Mouse (Mus musculus) cerebellum, adult (tissue): ENCODE results near the gene Arid3b.

ENCODE experiments used
- ATAC-seq: cut with Nextera tagmentation; 2 replicates; pipeline ENCODE4 v1.9.2; 2017; ENCODE audit warnings: mild to moderate bottlenecking, moderate library complexity, mixed read lengths; ENCODE audit not compliant: insufficient number of reproducible peaks, low FRiP score, low TSS enrichment

Gene Arid3b

DNA sequence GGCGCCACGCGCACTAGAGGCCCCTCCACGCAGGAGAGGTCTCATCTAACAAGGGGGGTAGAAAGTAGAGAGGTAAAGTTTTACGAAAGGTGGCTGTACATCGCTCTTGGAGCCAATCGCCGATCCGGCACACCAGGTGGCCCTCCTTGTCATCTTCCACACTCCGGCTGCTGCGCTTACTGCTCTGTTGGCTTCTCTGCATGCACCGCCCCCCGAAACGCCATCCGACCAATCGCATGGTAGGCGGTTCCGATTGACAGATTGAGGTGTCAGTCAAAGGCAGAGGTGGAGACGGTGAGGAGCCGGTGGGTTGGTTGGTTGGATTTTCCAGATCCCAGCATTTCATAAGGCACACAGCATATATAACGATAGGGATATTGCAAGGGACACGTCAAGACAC lies 78.1 kb downstream of the Arid3b start:
- ATAC-seq = no peak

DNA sequence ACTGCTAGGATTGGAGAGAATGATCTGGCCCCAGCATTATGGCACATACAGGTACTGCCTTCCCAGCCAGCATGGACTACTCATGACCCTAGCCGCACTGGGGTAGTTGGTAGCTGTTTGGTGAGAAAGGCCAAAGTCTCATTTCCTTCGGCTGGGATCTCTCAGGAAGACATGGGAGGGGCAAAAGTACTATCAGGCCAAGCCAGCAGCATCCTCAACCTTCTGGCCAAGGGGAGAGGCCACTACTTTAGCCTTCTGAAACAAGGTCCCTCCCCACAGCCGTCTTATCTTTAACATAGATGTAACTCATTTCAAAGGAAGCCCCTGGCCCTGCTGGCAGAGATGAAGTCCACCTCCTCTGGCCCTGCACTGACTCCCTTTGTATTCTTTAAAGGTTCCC lies 79.0 kb downstream of the Arid3b start:
- ATAC-seq = no peak

DNA sequence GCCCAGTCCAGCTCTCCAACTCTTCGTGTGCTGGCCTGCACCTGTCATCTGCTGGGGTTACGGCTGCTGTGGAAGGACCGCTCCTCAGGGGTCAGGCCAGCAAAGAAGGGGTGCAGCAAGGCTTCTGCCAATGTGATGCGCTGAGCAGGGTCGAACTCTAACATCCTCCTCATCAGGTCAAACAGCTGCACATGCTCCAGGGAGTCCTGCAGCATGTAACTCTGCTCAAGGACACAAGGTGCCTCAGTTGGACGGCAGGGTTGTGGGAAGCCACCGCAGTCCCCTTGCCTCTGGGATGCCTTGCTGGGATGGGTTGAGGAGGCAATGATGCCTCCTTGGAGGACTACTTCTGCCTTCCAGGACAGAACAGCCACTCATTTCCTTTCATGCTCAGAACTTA lies 85.7 kb downstream of the Arid3b start:
- ATAC-seq = no peak

DNA sequence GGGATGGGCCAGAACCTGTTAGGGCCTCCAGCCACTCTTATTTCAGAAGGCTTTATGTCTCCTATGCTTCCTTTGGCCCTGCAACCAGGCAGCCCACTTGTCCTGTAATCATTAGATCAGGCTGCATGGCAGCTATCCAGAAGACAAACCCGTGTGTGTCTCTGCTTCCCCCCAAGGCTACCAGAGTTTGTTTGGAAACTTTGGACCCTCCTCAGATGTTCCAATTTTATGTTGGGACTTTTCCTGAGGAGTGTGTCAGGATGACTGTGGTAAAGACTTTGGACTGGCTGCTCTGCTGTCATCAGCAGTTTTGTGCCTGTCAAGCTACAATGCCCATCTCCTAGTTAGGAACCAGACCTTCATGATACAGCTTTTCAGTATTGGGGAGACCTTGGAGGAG lies 87.8 kb downstream of the Arid3b start:
- no peak for ATAC-seq

DNA sequence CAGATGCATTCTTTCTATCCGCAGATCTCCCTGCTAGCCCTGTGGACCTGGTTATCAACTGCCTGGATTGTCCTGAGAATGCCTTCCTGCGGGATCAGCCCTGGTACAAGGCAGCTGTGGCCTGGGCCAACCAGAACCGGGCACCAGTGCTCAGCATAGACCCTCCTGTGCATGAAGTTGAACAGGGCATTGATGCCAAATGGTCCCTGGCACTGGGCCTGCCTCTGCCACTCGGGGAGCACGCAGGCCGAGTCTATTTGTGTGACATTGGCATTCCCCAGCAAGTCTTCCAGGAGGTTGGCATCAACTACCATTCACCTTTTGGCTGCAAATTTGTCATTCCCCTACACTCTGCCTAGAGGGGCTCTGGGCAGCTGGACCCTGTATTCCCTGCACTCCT lies 88.5 kb downstream of the Arid3b start:
- ATAC-seq = no peak

DNA sequence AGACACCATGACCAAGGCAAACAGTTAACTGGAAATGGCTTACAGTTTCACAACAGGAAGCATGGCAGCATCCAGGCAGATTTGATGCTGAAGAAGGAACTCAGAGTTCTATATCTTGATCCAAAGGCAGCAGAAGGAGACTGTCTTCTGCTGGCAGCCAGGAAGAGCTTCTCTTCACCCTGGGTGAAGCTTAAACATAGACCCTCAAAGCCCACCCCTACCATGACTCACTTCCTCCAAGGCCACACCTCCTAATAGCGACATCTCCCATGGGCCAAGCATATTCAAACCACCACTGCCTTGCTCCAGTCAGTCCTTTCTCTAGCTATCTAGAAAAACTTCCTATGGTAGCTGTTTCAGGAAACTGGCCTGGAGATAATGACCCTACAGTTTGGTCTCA lies 89.5 kb downstream of the Arid3b start:
- no peak for ATAC-seq

DNA sequence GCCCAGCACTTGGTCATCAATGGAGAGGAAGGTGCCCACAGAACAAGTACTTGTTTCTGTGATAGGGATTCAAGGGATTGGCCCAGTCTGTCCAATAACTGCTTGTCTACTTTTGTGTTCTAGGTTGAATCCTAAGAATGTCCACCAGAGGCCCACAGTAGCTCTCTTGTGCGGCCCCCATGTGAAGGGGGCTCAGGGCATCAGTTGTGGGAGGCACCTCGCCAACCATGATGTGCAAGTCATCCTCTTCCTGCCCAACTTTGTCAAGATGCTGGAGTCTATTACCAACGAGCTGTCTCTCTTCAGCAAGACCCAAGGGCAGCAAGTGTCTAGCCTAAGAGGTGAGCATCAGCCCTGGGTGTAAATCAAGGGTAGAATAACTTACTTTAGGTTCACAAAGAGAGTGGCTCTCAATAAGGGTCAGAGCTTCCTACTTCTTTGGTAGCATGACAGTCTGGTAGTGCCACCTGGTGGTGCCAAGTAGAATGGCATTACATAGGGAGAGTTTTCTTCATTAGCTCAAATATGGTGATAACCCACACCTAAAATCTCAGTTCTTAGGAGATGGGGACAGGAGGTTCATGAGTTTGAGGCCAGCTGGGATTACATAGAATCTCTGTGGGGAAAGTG lies 92.0 kb downstream of the Arid3b start:
- ATAC-seq = no peak
